Mouse (Mus musculus) embryonic fibroblast, embryonic 13.5 days (primary cell): ENCODE results near the gene Slc6a6.

Source experiments
- CTCF ChIP-seq: IDR thresholded peaks from 2 replicates; pipeline ENCODE4 v1.5.1; 2011; ENCODE audit warnings: mild to moderate bottlenecking, control low read depth, low read length, moderate library complexity, borderline replicate concordance; ENCODE audit not compliant: insufficient read depth
- POLR2A ChIP-seq: IDR thresholded peaks from 2 replicates; pipeline ENCODE4 v1.6.1; 2011; ENCODE audit warnings: low read depth, mild to moderate bottlenecking, control low read depth, low read length, moderate library complexity

- TF ChIP-seq CTCF (no peak), POLR2A (no peak)
Observed at GRCm38 (mm10) chr6:91634876-91635275, 49.0 kb upstream of the Slc6a6 start.
